Mouse (Mus musculus) gastrocnemius, adult 2 months (tissue): ENCODE data around the gene Mmp27. TPM values are rescaled to one million over a fixed set of nuclear protein-coding genes. Genes with fewer than 3 reads are reported as not detected.
A peak's percentile ranks its signal among the peaks of the same experiment; 100 is the strongest.

Experiments used
- DNase-seq: peaks from one replicate; pipeline ENCODE4 v3.0.0; 2022
- H3K27ac ChIP-seq: fragments of 200-600 bp; 2 replicates; pipeline ENCODE4 v1.8.1; 2022; ENCODE audit warnings: mild to moderate bottlenecking
- H3K4me3 ChIP-seq: fragments of 200-600 bp; 2 replicates; pipeline ENCODE4 v1.8.1; 2022; ENCODE audit warnings: mild to moderate bottlenecking, moderate library complexity
- CTCF ChIP-seq: fragments of 200-600 bp; IDR thresholded peaks from 2 replicates; pipeline ENCODE4 v1.8.1; 2022; ENCODE audit warnings: antibody characterized with exemption, mild to moderate bottlenecking, moderate library complexity
- intact Hi-C: fragments of 180-260 bp; cut with DNase I; formaldehyde crosslinking; loops from one replicate; pipeline ENCODE4 v1.15.1; 2025
- total RNA-seq, 2 experiments: library from RNA; stranded (reverse); gene quantifications; 2 replicates each; pipeline ENCODE4 v1.2.3; 2021

The Mmp27 gene
- total RNA-seq, 2 experiments from 2014 or later = 0.20 TPM; not detected in 1

DNA sequence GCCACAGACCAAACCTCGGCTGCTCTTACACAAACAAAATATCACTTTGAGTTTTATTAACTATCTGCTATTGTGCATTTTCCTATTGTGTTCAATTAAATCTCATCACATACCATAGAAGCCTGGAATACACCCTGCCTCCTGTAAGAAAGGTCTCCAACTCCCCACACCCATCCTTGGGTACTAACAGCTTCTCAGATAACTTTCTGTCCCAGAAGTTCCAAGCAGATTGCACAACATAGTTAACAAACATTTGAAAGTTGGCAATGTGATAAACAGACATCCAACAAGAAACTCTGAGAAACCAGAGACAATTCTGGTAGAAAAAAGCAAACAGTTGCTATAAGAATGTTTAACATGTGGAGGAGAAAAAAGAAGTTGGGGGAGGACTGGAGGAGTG, 711 bp upstream of the Mmp27 start:
- TF ChIP-seq CTCF = no peak
- intact Hi-C loops = no loop called here
- no peak for DNase-seq
- H3K27ac ChIP-seq = peak overlapping the region; percentile 70
- H3K4me3 ChIP-seq = no peak overlapping the region

DNA sequence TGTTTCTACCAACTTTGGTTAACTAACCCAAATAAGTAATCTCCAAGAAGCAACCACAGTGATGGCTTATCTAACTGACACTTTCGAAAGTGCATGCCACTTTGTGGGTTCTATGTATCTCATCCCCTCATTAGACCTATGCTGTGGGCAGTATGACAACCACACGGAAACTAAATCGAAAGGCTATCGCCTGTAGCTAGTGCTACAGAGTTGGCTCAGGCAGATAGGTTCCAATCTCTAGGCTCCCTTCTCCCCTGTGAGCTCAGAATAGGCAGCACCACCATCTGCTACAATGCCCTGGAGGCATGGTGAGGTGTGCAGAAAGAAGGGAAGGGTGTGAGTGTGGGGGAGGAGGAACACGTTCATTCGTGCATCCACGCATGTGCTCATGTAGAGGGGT, 992 bp downstream of the Mmp27 start:
- DNase-seq = no peak
- no peak for TF ChIP-seq CTCF
- Histone ChIP-seq H3K27ac (peak overlapping the region; percentile 70), H3K4me3 (no peak overlapping the region)
- intact Hi-C loops = no loop called here

DNA sequence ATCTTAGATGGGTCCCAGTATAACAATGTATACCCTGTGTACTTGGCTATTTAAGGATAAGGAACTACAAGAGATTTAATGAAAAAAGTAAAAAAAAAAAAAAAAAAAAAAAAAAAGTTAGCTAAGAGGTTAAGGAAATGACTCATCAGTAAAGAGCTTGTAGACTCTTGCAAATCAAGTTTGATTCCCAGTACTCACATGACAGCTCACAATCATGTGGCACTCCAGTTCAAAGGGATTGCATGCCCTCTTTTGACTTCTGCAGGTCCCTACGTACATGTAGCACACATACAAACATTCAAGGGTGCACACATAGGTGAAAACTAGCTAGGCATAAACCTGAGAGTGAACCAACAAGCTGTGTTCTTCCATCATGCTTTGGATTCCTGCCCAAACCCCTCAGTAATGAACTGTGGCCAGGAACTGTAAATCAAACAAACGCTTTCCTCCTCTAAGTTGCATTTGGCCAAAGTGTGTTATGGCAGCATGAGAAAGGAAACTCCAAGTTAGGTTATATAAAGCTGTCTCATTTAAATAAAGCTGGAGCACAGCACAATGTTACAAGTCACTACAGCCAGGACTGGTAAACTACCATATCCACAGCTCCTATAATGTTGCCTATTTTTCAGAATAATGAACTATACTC, 1.6 kb downstream of the Mmp27 start:
- intact Hi-C loops = no loop called here
- DNase-seq = no peak
- no peak overlapping the region for H3K27ac ChIP-seq
- TF ChIP-seq CTCF = no peak
- no peak overlapping the region for H3K4me3 ChIP-seq

DNA sequence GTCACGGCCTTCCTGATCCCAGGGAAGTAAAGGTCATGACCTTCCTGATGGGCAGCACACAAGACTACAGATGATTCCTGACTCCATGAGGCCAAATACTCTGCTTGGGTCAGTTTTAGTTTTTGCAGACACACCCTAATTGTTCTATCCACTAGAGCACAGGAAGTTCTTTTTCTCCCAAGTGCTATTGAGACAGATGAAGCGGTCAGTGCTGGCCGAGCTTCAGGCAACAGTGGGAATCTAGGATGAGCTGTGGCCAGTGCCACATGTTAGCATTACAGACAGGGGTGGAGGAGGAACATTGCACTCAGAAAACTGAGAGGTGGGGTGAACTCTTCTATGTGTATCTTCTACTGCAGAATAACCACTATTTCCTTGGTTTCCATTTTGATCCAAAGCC, 4.3 kb downstream of the Mmp27 start:
- no peak overlapping the region for H3K4me3 ChIP-seq
- DNase-seq = peak; percentile 58
- no peak for TF ChIP-seq CTCF
- intact Hi-C loops = no loop called here
- peak overlapping the region; percentile 56 for H3K27ac ChIP-seq

DNA sequence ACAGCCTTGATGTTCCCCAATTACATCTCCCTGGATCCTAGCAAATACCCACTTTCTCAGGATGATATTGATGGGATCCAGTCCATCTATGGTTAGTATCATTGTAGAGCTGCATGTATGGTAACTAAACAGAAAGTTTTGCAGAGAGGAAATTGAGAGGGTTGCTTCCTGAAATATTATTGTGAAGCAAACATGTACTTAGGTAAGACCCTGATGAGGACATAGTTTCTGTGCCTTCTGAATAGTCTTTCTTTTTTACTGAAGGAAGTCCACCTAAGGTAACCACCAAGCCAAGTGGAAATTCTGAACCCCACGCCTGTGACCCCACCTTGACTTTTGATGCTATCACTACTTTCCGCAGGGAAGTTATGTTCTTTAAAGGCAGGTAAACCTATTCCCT, 6.2 kb downstream of the Mmp27 start:
- intact Hi-C loops = no loop called here
- TF ChIP-seq CTCF = no peak
- H3K27ac ChIP-seq = no peak overlapping the region
- DNase-seq = no peak
- no peak overlapping the region for H3K4me3 ChIP-seq

DNA sequence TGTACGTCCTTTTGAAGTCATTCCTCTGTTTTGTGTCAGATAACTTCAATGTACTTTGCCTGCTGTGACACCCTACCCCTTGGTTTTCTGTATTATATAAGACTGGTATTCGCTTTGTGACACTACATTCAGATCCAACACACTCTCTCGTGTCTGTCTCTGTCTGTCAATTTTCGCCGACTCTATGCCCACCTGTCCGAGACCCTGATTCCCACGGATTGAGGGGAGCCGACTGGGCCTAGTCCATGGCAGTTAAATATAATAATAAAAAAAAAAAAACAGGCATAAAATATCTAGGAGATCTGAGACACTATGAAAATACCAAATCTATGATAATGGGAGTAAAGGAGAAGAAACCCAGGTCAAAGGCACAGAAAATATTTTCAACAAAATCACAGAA, 18.9 kb downstream of the Mmp27 start:
- DNase-seq = no peak
- TF ChIP-seq CTCF = no peak
- intact Hi-C loops = loop anchor here (10.0 kb wide), 1 partner anchor 375 kb away; no protein-coding TSS in a partner anchor
- no peak overlapping the region for H3K4me3 ChIP-seq
- no peak overlapping the region for H3K27ac ChIP-seq

DNA sequence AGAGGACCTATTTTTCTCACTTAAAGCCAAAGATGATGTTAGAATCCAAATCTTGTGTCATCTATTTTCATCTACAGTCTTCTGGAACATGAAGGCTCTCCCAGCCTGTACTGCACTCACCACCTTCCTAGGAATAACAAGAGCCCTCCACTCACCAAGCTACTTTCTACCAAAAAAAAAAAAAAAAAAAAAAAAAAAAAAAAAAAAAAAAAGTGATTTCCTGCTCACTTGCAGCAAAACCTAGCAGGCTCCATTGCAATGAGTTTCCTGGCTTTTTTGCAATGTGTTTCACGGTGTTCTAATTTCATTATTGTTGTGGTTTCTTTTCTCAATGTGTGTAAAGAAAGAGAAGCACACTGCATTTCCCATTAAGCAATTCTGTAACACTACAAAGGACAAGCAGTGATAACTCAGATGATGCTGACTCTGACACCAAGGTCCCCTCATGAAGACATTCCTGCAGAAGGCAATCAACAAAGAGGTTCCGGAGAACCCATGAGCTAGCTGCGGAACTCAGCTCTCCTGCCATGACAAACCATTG, 22.1 kb downstream of the Mmp27 start:
- no peak overlapping the region for H3K4me3 ChIP-seq
- intact Hi-C loops = loop anchor here (10.0 kb wide), 1 partner anchor 379 kb away; no protein-coding TSS in a partner anchor
- no peak for TF ChIP-seq CTCF
- H3K27ac ChIP-seq = no peak overlapping the region
- no peak for DNase-seq

DNA sequence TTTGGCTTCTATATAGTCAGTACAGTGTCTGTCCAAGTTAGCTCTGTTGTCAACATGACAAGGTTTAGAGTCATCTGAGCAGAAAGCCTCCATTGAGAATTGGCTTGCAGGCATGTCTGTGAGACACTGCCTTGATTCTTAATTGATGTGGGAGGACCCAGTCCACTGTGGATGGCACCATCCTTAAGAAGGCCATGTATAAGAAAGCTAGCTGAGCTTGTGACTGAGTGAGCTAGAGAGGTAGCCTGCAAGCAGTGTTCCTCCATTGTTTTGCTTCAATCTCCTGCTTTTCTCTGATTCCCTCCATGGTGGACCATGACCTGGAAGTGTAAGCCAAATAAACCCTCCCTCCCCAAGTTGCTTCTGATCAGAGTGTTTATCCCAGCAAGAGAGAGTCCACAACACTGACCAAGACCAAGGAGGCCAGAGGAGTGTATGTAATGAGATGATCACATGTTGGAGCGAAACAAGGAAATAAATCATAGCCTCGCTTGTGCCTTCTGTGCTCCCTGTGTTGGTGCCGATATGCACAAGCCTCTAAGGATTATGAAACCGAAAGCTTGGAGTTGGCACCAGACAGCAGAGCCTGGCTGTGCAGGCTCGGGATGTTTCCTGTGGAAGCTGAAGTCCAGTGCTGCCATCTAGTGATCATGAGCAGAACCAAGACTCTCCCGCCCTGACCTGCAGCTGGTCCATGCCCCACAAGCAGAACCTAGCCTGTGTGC, 23.8 kb downstream of the Mmp27 start:
- peak; percentile 89; the same call in 1 of the 2 replicates for TF ChIP-seq CTCF
- peak overlapping the region; percentile 86 for H3K27ac ChIP-seq
- peak; percentile 85 for DNase-seq
- H3K4me3 ChIP-seq = peak overlapping the region; percentile 69
- intact Hi-C loops = loop anchor here (1.0 to 10.0 kb wide), 2 partner anchors 41 to 380 kb away; no protein-coding TSS in a partner anchor

DNA sequence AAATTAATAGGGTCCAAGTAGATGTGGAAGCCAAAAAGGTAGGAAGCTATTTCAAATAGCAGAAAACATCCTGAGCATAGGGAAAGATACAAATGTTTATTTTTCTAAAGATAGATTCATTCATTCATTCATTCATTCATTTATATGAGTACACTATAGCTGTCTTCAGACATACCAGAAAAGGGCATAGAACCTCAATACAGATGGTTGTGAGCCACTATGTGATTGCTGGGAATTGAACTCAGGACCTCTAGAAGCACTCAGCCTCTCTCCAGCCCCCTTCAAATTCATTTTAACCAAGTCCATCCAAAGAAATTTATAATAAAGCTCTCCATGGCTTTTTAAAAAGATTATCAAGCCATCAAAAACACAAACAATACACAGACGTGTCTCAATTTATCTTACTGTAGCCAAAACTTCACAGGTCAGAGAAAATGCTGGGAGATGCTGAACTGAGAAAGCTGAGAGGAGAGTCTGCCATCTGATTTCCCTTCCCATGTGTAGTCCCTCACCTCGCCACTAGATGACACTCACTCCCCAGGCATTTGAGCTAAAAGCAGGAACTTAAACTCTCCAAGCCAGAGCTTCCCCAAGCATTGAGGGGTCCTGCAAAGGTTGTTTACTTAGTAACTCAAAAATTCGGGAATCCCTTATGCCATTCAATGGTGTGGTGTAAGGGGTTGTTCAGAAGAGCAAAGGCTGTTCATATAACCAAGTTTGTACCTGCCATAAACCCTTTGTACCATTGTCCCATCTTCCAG, 32.0 kb downstream of the Mmp27 start:
- TF ChIP-seq CTCF = peak; percentile 93
- intact Hi-C loops = loop anchor here (1.0 kb wide), 1 partner anchor 295 kb away; no protein-coding TSS in a partner anchor
- H3K27ac ChIP-seq = no peak overlapping the region
- DNase-seq = peak; percentile 60
- H3K4me3 ChIP-seq = no peak overlapping the region

DNA sequence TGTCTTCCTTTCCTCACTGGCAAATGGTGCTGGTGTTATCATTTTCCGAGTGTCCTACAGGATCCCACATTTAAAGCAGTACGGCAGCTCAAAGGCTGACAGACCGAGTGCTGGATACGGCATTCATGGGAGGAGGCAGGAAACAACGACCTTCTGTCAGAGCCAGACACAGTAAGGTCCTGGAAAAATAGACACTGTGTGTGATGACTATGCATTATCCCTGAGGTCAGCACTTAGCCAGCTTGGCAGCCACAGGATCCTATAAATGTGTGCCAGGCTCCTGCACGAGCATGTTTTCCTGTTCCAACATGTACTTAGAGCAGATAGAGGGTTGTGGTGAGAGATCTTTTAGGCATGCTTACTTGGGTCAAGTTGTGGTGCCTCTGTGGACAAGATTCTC, 32.8 kb downstream of the Mmp27 start:
- Histone ChIP-seq H3K4me3 (no peak overlapping the region), H3K27ac (no peak overlapping the region)
- no peak for TF ChIP-seq CTCF
- intact Hi-C loops = no loop called here
- no peak for DNase-seq

DNA sequence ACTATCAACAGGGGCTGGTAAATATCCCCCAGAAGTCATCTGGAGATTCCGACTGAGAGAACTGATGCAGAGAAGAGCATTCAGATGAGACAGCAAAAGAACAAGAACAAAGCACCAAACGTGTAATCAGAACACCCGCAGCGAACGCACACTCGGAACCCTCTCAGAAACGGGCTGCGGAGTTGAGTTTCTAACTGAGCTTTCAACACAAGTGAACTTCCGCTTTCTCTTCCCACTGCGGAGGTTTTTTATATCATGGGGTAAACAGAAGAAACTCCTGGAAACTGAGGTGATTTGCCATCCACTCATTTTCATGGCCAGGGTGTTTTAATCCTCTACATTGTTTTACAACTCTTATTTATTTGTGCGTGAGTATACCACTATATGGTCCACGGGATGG, 34.4 kb downstream of the Mmp27 start:
- Histone ChIP-seq H3K4me3 (no peak overlapping the region), H3K27ac (no peak overlapping the region)
- no peak for DNase-seq
- TF ChIP-seq CTCF = no peak
- intact Hi-C loops = no loop called here

DNA sequence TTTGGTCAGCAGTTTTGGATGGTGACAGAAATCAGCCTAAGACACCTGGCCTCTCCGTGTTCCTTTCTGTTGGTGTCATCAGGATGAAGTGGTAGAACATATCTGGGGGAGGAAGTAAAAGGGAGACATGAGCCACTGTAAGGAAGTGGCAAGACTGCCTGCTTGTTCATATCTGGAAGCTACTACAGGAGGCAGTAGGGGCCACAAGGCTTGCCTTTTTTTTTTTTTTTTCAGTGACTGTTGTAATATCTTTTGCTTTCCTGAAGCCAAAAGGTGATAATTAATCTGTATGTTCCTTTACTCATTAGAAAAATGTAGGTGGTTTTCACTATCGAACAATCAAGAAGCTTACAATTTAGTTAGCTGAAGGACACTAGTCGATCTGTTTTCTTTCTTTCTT, 51.4 kb downstream of the Mmp27 start:
- H3K27ac ChIP-seq = no peak overlapping the region
- no peak for TF ChIP-seq CTCF
- DNase-seq = no peak
- intact Hi-C loops = no loop called here
- H3K4me3 ChIP-seq = no peak overlapping the region

DNA sequence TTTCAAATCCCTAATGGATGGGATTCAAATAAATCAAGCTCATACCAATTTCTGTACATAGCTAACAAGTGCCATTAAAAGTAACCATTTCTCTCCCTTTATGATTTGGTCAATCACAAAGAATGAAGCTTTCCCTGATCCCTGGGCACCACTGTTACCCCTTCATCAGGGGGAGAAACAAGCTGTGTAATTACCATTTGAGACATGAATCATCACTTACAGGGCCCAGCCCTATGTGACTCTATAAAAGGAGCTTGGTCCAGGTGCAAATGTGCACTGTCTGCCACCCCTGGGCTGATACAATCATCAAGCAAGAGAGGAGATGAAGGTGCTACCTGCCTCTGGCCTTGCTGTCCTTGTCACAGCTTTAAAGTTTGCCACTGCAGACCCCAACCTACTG, 56.7 kb downstream of the Mmp27 start, which contains the start of gene Mmp20:
Gene Mmp20, plus strand, starts transcription at position 301 of the 400 bp plus-strand sequence.
- Histone ChIP-seq H3K27ac (no peak within 1 kb of the TSS), H3K4me3 (no peak within 1 kb of the TSS)
- intact Hi-C loops = no loop called here
- no peak for DNase-seq
- TF ChIP-seq CTCF = no peak

Other genes starting within 250 kb of the Mmp27 start
- not detected for gene Mmp12, start 227.0 kb upstream of the Mmp27 start, total RNA-seq
- gene Mmp1b, start 183.3 kb upstream of the Mmp27 start, total RNA-seq = not detected
- gene Mmp3, start 125.6 kb upstream of the Mmp27 start, total RNA-seq = under 1 TPM in 1 of 2 experiments, not detected in 1; 0.20 TPM
- gene Mmp10, start 69.0 kb upstream of the Mmp27 start, total RNA-seq = not detected
- not detected for gene Mmp8, start 12.9 kb upstream of the Mmp27 start, total RNA-seq
- gene Mmp20, start 56.8 kb downstream of the Mmp27 start, total RNA-seq = not detected
- not detected for gene Mmp7, start 120.7 kb downstream of the Mmp27 start, total RNA-seq
- 10 to 100 TPM; 21.7 to 25.5 TPM for gene Tmem123, start 192.6 kb downstream of the Mmp27 start, total RNA-seq